Mouse (Mus musculus): Measurements from ENCODE around the gene Fcgr1.

Gene Fcgr1

DNA sequence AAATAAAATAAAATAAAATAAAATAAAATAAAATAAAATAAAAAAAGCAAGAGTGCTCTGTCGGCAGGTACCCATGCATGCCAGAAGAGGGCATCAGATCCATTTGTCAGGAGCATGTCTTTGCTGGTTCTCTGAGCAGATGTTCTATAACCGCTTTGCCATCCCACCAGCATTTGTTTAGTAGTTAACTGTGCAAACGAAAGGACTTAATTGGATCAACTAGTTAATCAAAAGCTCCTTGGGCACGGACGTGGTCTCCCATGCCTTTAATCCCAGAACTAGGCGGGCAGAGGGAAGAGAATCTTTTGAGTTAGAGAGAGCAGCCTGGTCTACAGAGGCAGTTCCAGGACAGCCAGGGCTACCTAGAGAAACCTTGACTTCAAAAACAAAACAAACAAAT lies 33.4 kb upstream of the Fcgr1 start:
- 6% methylated on average over 6 of the region's 6 CpGs for WGBS

DNA sequence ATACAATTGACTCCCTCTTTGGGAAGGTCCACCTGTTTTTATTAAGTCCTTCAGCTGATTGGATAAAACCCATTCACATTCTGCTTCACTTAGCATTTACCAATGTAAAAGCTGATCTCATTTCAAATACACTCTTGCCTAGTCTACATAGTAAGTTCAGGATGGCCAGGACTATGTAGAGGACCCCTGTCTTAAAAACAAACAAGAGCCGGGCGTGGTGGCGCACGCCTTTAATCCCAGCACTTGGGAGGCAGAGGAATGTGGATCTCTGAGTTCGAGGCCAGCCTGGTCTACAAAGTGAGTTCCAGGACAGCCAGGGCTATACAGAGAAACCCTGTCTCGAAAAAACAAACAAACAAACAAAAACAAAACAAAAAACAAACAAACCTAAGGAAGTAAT lies 30.0 kb upstream of the Fcgr1 start:
- WGBS, result 71% methylated on average over 6 of the region's 6 CpGs

GRCm38 (mm10) chr3:96322609-96323008 lies 28.8 kb upstream of the Fcgr1 start:
- WGBS, result 23% methylated on average over 10 of the region's 10 CpGs

DNA sequence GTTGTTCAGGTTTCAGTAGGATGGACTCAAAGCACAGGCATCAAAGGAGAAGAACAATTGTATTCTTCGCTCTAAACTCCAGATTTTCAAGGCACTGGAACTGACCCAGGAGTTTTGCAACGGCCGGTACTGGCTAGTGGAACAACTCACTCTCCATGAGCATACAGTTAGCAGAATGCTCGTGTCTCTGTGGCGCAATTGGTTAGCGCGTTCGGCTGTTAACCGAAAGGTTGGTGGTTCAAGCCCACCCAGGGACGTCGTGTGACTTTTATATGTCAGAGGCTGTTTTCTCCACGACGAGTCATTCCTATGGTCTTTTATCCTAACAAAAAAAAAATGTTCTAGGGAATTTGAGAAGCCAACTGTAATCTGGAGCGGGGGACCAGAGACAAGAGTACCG lies 28.1 kb upstream of the Fcgr1 start:
- 29% methylated on average over 15 of the region's 15 CpGs for WGBS

DNA sequence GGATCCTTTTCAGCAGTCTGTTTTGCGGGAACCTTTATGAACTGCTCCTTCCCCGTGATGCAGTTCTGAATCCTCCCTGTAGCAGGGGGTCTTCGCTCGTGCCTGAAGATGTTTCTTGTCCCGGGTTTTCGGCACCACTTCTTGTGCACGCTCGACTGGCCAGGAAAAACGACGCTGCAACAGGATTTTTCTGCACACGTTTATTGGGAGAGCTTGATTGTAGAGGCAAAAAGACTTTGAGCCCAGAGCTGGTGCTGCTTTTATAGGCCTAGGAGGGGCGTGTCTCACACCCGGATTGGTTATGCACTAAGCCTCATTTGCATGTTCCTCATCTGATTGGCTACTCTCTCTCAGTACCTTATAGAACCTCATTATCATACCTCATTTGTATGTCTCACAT lies 26.2 kb upstream of the Fcgr1 start:
- WGBS, result 94% methylated on average over 13 of the region's 13 CpGs

GRCm38 (mm10) chr3:96312341-96313098 lies 18.8 kb upstream of the Fcgr1 start:
- WGBS, result 40% methylated on average over 8 of the region's 8 CpGs

- 60% methylated on average over 3 of the region's 3 CpGs for WGBS
Measured at GRCm38 (mm10) chr3:96309441-96309840, 15.7 kb upstream of the Fcgr1 start.

GRCm38 (mm10) chr3:96306506-96306905 lies 12.7 kb upstream of the Fcgr1 start:
- WGBS, result 76% methylated on average over 9 of the region's 9 CpGs

GRCm38 (mm10) chr3:96302076-96302475 lies 8.3 kb upstream of the Fcgr1 start:
- 86% methylated on average over 5 of the region's 5 CpGs for WGBS

DNA sequence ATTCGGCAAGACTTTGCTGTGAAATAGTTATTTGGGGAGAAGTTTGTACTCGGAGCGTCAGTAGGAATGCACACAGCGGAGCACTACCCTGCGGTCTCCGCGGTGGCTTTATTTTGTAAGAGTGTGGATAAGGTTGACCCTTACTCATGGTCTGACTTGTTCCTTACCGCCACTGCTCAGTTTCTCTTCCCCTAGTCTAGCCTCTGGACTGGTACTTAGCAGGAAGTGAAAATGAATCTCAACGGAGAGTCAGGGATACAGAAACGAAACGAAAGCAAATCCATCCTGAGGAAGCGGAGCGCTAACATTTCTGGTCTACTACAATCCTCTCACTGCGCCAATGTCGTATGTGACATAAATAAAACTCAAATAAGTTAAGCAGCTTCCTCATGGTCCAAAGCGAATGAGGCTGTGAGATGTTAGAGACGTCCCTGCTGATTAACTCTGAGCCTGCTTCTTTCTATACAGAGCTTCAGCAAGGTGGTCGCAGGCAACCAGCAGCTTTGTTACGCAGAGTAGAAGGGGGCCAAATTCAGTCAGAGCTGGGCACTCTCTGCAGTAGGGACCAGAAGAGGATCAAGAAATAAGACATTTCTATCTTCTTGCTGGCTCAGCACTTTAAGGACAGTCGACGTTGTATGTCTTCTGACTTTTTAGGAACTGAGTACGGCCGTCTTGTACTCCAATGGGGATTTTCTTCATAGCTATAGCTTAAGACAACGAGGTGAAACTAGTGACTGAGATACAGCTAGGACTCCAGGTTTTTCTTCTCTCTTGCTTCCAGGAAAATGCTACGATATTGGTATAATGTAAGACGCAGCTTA lies 7.1 kb upstream of the Fcgr1 start:
- WGBS, result 65% methylated on average over 26 of the region's 26 CpGs

- WGBS, result 96% methylated on average over 2 of the region's 2 CpGs
Measured at GRCm38 (mm10) chr3:96299562-96299961, 5.8 kb upstream of the Fcgr1 start.

GRCm38 (mm10) chr3:96298360-96298759 lies 4.6 kb upstream of the Fcgr1 start:
- WGBS, result 87% methylated on average over 4 of the region's 4 CpGs

DNA sequence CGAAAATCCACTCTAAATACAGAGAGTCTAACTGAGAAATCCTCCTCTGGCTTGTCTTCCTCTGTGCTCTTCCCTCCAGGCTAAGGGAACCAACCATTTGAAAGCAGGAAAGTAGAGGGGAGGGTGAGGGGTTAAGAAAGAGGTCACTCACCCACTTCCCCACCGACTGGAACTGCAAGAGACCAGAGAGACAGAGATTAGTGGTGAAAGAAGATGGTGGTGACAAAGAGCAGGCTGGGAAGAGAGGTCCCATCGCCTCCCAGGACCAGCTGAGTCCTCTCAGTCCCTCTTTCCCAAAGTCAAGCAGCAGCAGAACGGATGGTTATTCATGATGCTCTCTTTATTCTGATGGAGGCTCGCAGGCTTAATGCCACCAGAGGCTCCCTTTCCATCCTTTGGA lies 401 bp downstream of the Fcgr1 start:
- WGBS, result 61% methylated on average over 5 of the region's 5 CpGs

DNA sequence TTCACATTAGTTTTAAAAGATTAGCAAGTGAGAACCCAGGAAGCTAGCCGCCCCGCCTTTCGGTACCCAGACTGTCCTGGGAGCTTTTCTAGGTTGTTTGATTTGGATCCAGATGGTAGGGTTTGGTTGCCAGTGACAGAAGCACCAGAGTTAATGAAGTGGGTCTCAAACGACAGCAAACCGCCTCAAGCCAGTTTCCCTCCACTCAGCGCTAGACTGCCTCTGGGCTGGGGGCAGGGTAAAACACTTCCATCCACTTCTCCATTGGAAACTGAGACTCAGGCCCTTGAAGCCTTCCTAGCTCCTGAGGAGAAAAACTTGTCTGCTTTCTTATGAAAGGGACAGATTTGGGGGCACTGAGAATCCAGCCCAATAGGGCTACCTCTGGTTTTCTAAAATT lies 1.1 kb downstream of the Fcgr1 start:
- 80% methylated on average over 6 of the region's 6 CpGs for WGBS

- WGBS, result 95% methylated on average over 3 of the region's 3 CpGs
Measured at GRCm38 (mm10) chr3:96290727-96291126, 3.0 kb downstream of the Fcgr1 start.

DNA sequence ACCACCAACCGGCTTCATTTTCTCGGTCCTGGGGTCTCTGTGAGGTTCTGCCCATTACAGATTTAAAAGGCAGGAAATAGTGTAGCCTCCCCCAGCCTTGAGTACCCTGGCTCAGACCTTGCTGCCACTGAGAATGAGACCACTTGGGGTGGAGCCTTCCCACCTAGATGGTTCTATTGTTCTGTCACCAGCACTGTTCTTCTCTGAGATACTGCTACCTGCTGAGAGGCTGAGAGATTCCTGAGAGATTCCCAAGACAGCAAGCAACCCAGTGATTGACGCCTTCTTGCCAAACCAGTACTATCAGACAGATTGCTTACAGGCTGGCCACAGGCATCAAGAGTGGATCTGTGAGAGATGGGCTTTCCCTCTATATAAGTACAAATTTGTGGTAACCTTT lies 4.6 kb downstream of the Fcgr1 start:
- WGBS, result 83% methylated on average over 3 of the region's 3 CpGs

DNA sequence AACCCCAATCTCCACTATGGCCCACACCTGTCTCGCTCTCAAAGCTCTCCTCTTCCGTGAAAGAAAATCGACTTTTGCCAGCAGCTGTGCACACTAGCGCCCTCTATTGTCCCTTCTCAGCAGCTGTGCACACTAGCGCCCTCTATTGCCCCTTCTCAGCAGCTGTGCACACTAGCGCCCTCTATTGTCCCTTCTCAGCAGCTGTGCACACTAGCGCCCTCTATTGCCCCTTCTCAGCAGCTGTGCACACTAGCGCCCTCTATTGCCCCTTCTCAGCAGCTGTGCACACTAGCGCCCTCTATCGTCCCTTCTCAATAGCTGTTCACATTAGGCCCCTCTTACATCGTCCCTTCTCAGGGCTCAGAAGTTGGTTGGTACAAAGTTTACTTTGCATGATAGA lies 6.4 kb downstream of the Fcgr1 start:
- WGBS, result 90% methylated on average over 11 of the region's 11 CpGs

- 12% methylated on average over 4 of the region's 4 CpGs for WGBS
Measured at GRCm38 (mm10) chr3:96284457-96284856, 9.3 kb downstream of the Fcgr1 start.

DNA sequence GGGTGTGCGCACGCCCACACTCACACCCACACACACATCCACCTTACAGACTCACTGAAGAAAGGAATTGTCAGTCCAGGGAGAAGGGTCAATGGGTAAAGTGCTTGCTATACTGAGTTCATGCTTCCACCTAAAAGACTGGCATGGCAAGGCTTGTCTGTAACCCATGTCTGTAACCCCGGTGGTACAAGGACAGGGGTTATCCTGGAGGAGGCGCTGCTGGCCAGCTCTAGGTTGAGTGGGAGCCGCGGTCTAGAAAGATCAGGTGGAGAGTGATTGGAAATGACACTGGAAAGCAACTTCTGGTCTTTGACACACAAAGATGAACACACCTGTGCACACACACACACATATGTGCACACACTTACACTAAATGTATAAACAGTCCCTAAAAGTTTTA lies 13.1 kb downstream of the Fcgr1 start:
- WGBS, result 61% methylated on average over 6 of the region's 6 CpGs

DNA sequence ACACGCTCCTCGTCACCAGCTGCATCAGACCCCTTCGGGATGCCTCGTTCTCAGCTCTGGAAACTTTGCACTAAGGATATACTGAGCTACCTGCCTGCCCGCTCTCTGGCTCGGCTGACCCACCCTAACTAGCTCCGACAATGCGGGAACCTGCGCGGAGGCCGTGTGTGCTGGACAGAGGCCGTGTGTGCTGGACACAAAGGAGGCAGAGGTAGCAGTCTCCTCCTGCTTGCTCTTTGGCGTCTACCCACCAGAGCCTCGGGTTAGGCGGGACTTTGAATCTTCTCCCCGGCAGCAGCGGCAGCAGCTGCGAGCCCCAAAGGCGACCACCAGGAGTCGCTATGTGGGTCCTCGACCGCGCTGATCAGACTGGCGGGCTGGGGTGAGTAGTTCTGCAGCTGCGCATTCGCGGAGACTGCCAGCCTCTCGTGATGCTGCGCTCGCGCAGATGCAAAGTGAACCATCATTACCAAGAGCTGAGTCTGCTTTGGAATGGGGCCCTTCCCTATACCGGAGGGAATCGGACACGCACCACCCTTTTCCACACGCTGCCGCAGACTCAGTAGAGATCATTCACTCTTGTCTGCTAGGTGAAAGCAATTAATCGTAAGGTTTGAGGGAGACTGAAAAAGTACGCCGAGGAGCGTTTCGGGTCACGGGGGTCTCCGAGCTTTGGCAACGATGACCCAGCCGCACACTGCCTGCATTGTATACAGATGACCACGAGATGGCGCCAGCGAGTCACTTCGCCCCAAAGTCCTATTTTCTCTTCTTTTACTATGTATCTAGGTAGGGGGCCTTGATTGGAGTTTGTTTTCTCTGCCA lies 15.8 kb downstream of the Fcgr1 start:
- WGBS, result under 1% methylated on average over 49 of the region's 49 CpGs

GRCm38 (mm10) chr3:96277428-96277799 lies 16.4 kb downstream of the Fcgr1 start:
- WGBS, result 17% methylated on average over 8 of the region's 8 CpGs

Measured in cerebral cortex, adult 2 months (tissue).